Mouse (Mus musculus) T-helper 1 cell (primary cell): ENCODE data around the gene Adgrl3.

ENCODE experiments used
- in situ Hi-C: fragments of 300-600 bp; cut with MboI, MseI; formaldehyde crosslinking; loops from one replicate; pipeline ENCODE4 v1.15.1; 2025; ENCODE audit warnings: high pct_unique_total_duplicates

Gene Adgrl3

GRCm38 (mm10) chr5:81810966-81811365 lies 791.0 kb downstream of the Adgrl3 start:
- in situ Hi-C loops: no loop called here

DNA sequence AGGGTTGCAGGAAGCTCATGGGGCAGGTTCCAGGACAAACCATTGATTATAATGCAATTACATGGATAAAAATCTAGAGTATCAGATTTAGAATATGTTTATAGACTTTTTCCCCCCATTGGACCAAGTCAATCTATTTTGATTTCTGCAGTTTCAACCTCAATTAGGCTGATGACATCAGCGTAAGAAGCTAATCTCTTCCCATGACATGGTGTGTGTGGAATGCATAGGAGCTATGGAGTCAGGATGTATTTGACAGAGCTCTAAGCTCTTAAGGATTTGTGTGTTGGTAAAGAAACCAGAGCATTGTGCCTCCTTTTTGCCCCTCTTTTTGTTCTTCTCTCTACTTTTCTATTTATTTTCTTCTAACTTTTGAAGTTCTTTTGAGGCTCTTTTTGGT lies 812.1 kb downstream of the Adgrl3 start:
- in situ Hi-C loops: loop anchor here (10.0 kb wide), 2 partner anchors 367 to 1257 kb away; no protein-coding TSS in a partner anchor

DNA sequence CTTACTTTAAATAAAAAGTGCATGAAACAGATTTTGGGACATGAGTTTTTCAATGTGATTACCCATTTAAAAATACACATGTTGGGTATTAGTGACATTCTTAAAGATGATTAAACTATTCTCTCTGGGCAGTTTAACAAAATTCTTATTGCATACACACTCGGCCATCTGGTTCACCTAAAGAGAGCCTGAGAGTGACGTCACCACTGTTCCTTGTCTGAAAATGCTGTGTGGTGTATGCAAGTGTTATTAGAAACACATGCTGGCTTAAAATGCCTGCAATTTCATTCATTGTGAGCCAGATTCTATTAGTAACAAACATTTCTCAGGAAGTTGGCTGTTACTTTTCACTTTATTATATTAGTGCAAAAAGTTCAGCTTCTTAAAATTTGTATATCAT lies 812.7 kb downstream of the Adgrl3 start:
- in situ Hi-C loops: loop anchor here (10.0 kb wide), 2 partner anchors 368 to 1258 kb away; no protein-coding TSS in a partner anchor

GRCm38 (mm10) chr5:81837860-81838259 lies 817.9 kb downstream of the Adgrl3 start:
- in situ Hi-C loops: loop anchor here (10.0 kb wide), 2 partner anchors 373 to 1263 kb away; no protein-coding TSS in a partner anchor

DNA sequence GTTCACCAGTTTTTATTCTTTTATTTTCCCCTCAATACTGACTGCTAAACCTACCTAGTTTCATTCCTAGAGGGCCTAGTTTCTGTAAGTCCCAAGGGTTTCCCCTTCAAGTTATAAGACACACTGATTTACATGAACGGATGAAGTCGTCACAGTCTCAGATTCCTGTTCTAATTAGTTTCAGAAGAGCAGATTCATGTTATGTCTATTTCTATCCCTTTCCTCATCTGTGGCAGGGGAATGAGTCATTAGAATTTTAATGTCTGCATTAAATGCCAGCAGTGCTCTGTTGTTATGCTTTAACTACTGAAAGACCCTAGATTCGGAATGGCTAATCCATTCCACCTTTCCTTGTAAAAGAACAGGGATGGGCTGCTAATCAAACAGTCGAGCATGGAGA lies 823.9 kb downstream of the Adgrl3 start:
- in situ Hi-C loops: no loop called here

DNA sequence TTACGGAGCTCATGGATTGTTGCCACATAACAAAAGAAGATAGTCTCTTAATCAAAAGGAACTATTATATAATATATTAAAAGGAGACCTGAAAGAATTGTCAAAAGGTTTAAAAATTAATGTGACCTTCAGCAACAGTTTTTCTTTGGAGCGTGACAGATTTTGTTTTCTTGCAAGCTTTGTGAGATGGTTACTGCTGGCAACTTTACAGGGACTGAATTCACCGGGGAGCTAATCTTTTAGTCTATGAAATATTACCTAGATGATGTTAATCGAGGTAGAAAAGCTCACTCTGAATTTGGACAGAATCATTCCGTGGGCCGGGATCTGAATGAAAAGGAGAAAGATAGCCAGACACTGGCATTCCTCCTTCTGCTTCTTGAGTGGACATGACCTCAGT lies 850.4 kb downstream of the Adgrl3 start:
- in situ Hi-C loops: no loop called here
